Mouse (Mus musculus) CD4-positive helper T cell, adult 2 months (primary cell): ENCODE results near the gene Igf2r.

Experiments
- DNase-seq: peaks from one replicate; pipeline ENCODE4 v3.0.0-alpha.2; 2012; ENCODE audit warnings: low read depth, missing footprints, low spot score

Gene Igf2r

DNA sequence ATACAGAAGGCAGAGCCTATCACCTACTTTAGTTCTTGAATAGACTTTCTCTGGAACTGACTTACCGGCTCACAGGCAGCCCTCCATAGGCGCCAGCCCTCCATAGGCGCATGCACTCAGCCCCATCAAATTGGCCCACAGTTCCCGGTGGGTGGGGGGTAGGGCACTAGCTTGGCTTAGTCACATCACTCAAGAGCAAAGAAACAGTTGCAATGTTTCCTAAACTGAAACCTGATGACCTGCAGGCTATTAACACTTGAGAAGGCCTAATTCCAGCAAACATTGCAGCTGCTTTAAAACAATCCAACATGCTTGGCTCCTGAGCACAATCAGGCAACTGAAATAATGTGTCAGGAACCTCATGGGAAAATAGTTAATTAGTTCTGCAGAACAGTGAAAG is 18.2 kb downstream of the Igf2r start:
- DNase-seq = no peak

DNA sequence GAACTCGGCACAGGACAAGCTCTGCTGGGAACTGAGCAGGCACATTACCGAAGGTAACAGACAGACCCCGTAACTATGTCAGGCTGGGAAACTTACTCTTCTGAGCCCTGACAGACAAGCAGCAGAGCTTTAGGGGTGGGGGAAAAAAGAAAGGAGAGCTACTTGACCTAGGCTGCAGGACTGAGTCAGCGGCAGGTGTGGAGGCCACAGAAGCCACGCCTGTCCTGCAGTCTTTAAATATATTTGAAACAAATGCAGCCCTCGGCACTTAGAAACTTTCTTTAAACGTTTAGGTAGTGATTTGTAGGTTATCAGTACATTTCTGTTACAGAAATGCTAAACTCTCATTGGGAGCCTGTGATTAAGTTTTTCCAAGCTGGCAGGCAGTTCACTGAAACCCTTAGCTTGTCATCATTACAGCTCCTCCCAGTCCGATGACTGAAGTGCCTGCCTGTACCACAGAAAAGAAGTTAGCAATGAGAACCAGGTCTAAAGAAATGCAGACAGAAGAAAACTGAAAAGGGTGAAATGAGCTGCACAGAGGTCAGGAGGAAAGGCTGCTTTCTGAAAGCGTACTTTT is 18.8 kb downstream of the Igf2r start:
- peak; percentile 24 for DNase-seq

DNA sequence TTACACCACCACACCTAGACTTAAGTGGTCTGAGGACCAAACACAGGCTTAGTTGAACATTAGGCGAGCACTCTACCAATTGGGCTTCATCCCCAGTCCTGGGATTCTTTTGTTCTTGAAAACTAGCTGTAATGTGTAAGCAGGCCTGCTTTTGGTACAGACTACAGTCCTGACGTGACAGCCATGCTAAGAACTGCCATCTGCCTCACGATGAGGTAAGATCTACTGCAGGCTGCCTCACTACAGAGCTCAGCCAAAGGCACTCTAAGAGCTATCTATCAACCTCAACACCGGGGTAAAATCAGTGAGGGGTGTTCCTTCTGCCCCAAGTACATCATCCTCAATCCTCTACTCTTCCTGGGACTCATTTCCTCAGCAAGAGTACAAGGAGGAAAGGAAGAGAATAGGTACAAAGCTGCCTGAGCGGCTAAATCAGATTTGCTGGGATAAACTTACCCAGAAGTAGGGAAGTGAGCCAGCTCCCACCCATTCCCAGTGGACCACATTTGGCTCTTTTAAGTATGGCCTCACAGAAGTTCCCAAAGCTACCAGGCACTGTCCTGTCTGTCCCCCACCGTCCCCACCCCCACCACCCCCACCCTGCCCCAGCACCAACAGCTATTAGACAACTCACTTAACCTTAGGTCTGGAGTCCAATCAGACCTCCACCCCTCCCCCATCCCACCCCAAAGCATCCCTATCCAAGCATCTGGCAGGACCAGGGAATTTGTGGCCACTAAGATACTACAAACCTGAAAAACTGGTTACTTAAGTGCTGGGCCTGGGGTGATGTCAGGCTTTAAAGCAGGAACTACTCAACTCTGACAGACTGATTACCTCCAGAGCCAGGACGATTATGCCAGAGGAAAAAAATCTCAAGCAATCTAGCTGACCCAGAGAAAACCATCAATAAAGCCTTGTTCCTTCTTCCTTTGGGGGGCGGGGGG is 19.8 kb downstream of the Igf2r start:
- DNase-seq = no peak

DNA sequence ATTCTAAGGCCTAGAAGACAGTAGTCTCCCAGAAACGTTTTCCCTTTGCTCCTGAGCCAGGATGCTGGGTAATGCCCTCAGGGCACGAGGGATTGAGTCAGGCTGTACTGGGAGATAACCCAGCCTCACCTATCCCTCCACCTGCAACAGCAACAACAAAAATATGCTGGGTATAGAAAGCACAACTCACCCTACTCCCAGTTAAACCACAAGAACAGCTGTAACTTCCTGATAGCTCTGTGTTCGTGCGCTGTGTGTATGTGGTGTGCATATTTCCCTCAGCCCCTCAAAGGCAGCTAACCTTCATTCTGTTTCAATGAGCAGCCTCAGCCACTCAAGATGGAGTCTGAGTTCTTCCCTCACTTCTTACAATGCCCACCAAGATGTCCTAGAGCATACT is 23.7 kb downstream of the Igf2r start:
- peak; percentile 45 for DNase-seq

DNA sequence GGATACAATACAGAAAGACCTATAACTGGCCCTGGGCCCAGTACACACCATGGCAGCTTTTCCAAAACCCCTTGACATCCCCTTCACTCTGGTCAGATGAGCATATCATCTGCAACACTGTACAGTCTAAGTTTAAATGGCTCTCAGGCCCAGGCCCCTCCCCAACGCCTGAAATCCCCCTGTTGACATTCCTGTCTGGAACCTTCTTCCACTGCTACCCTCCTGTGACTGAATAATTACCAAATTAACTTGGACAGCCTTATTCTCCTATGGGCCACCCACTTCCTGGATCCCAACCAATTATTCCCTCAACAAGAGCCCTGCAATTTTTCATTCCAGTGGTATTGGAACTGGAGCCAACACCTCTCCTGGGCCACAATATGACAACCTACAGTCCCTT is 25.4 kb downstream of the Igf2r start:
- DNase-seq = no peak

DNA sequence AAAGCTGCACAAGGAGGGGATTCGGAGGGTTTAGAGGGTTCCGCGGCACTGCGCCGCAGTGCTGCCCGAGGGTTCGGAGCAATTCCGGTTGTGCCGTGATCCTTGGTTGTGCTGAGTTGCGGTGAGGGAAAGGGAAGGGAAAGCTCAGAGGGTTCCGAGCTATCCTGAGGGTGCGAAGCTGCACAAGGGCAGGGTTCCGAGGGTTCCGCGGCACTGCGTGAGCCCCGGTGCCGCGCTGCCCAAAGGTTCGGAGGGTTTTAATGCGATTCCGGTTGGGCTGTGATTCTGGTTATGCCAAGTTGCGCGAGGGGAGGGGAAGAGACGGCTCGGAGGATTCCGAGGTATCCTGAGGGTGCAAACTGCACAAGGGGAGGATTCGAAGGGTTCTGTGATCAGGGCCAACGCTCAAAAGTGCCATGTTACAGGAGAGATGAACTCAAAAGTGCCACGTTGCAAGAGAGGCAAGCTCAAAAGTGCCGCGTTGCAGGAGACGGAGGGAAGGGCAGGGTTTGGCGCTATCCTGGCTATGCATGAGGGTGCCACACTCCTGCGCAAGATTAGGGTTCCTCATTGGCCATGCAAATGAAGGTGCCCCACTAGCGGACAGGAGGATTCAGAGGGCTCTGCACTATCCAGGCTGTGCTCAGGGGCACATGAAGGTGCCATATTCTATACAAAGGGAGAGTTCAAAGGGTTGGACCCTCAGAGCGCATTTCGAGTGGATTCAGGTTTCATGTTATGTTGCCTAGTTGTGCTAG is 27.1 kb downstream of the Igf2r start:
- no peak for DNase-seq

DNA sequence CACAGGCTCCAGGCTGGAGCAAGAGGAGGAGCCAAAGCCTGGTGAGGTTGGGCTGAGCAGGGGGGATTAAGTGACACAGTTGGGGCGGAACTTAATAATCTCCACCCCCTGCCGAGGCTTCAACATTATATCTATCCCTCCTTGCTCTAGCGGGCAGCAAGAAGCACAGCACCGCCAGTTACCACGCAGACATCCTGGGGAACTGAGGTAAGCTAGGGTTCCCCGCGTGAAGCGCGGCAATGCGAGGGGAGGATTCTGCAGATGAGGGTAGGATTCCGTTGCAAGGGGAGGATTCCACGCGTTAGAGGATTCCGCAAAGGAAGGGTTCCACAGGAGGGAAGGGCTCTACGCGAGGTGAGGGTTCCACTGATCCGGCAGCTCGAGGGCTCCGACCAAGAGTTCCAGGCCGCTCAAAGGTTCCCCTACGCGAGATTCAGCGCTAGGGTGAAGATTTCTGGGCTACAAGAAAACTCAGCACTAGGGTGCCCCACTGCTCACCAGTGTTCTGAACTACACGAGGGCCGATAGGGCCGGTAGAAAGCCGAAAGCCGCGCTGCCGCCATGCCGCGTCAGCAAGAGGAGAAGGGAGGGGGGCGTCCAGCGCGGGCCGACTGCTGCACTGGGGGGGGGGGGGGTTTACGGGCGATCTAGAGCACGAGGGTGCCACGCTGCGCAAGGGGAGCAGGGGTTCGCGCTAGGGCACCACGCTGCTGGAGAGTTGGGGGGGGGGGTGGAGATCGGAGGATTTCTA is 28.1 kb downstream of the Igf2r start:
- DNase-seq = peak; percentile 67

DNA sequence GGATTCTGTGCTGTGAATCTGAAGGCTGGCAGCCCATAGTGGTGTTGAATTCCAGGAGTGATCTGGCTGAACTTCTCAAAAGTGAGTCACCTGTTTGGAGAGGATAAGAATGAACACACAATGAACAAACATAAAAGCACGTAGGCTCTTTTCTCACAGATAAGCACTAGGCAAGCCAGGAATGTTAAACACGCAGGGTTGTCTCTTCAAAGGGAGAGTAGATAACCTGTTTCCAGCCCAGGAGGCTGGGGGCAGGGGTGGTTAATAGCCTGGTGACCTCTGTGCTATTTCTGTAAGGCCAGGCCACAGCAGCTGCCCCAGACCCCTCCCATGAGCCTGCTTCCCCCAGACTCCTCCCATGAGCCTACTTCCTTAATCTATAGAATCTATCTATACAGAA is 29.1 kb downstream of the Igf2r start:
- no peak for DNase-seq

DNA sequence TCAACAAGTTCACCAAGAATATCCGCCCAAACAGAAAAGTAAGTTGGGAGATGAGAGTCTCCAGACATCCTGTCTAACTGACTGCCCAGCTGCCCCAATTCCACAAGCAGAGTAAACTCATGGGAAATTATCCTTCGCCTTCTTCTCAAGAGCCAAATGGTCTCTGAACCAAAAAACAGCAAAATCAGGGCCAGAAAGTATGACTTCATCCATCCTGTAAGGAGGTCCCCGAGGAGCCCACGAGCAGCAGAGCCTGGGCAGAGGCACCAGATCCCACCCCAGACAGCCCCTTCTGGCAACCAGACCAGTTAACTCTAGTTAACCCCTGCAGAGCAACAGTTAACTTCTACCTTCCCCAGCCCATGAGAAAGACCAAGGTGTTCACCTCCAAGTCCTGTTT is 29.9 kb downstream of the Igf2r start:
- DNase-seq = no peak

DNA sequence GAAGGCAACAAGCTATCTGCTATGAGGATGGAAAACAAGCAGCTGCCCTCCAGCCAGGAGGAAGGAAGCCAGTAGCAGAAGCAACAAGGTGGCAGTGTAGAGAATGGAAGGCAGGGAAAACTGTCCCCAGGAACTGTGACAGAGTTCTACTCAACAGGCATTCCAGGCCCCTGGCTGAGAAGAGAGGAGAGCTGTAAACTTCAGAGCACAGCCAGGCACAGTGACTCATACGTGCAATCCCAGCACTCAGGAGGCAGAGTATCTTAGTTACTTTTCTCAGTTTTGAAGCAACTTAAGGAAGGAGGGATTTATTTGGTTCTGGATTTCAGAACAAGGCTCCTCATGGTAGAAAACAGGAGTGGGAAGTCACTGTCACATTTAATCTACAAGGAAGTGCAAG is 31.5 kb downstream of the Igf2r start:
- no peak for DNase-seq

DNA sequence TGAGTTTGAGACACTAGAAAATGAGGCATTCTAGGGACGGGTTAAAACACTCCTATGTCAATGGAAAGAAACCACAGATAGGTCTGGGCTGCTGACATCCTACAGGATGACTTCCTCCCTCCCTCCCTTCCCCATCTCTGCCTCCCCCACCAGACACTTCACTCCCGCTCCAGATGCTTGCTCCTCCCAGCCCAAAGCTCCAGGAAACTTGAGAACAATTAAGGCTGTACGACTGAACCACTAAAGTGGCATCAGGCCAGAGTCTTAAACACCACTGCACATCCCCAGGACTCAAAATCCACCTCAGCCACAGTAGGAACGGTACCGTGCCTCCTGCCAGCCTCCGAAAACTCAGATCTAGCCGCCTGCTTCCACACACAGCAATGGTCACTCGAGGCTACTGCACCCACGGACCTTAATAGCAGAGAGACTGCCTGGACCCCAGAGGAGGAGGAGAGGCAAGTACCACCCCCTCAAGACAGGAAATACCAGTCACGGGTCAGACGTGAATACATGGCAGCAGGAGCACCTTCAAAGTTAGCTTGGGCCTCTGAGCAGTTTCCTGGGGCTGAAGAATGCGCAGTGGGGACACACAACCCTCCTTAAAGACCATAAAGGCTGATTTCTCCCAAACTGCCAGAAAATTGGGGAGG is 35.1 kb downstream of the Igf2r start:
- DNase-seq = no peak

DNA sequence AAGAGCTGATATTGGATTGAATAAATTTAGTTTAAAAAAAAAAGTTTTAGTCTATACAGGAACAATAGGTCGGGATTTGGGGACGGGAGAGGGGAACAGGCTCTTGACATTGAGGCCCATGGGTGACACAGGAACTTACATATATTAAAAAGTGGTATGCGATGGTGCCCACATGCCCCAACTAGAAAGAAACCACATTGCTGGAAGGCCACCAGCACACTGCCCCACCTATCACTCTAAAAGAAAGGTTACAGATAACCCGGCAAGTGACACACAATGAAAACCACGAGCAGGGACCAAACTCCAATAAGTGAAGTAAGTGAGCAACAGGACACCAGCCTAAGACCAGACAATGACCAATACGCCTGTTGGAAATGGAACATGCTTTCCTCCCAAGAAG is 36.3 kb downstream of the Igf2r start:
- DNase-seq = no peak

DNA sequence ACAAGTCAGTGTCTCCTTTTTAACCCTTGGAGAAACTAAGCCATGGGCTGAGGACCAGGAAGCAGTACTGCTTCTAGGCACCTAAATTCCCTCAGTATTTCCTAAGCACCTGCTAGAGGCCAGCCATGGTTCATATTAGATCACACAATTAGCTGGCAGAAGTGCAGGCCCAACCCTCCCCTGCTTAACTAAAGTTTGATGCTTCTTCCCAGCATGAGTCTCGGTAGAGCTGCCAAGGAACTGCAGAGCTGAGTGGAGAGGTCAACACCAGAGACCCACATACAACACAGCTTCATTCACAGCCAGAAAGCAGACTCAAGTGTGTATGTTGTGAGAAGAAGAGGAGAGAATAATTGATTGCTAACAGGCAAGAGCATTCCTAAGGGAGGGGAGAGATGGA is 40.9 kb downstream of the Igf2r start:
- DNase-seq = no peak

DNA sequence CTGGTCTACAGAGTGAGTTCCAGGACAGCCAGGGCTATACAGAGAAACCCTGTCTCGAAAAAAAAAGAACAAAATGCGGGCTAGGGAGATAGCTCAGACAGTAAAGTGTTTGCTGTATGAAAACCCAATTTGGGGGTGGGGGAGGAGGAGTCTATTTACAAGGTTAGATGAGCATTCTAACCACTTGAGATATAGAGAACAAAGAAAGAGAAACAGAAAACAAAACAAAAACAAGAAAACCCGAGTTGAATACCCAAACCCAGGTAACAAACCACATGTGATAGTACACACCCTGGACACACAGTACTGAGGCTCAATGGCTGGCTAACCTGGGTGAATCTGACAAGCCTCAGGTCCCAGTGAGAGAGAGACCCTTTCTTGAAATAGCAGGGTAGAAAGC is 41.7 kb downstream of the Igf2r start:
- DNase-seq = peak; percentile 17

DNA sequence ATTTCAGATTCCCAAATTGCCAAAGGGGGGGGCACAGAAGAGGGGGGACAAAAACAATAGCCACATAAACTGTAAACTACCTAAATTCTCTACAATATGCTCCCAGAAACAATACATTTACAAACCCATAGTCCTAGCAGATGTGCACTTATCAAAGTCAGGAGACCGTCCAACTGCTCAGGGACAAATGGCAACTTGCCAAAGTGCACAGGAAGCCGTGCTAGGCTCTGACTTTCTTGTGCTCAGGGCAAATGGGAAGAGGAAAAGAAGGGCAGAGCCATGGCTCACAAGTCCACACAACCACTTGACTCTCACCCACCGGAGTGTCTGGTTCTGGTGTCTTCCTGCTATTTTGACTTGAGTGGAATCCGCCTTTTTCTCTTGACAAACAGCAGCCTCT is 43.6 kb downstream of the Igf2r start:
- DNase-seq = no peak

DNA sequence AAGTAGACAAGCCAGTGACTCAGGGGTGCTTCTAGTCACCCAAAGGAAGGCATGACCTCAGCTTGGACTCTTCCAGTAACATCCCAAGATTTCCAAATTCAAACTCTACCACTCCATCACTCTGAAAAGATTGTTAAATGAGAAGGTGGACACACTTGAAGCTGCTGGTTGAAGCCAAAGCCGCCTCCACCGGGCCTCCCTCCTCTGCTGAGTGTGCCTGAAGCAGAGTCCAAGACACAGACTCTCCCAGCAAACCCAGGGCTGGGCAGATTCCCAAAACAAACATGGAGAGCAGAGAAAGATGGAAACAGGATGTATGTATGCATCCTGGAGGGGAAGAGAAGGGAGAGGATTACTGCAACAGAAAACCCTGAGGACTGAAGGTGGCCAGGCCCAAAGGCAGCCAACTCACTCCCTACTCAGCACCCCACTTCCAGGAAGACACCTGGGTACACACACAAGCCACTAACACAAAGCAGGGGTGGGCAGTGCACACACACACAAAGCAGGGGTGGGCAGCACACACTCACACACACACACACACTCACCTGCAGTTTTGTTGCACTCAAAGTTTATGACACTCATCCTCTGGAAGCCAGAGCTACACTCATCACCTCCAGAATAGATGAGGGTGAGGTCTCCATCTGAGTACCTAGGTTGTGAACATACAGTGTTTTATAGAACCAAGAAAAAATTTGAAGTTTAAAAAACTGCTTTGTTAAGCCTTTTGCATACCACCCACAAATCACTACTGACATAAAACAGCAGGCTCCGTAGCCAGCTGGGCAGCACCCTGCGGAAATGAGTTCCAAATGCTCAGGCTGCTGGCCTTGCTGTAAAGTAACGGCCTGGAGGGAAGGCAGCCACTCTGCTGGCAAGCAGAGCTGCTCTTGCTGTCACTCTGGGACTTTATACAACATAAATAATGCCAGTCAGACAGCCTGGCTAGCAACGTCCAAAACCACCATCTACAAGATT is 44.4 kb downstream of the Igf2r start:
- DNase-seq = no peak

DNA sequence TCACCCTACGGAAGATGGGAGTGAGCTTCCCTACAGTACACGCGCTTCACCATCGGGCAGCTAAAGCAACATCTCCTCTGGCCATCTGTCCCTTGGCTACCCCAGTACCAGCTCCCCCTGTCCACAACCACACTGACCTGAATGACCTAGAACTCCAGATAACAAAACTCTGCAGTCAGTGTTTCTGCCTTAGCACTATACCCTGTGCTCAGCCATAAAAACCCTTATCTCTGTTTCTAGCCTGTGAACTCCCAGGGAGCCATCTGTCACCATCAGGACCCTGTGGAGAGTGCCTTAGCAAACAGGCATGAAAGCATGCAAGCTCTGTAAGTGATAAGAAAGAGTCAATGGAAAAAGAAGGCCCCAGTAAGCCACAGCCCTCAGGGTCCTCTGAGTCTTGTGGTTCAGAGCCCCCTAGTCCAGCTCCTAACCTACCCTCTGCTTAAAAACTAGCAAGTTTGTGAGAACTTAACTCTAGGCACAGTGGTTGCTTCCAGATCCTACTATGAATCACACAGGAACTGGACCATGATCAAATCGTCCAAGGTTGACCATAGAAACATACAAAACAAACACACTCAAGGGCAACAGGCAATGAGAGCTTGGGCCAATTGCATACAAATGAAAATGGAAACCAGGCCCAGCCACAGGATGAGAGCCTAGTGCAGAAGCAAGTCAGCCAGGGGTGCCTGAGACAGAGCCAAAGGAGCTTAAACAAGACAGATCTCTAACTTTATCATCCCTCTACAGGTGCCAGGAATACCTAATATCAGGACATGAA is 45.3 kb downstream of the Igf2r start:
- DNase-seq = no peak

DNA sequence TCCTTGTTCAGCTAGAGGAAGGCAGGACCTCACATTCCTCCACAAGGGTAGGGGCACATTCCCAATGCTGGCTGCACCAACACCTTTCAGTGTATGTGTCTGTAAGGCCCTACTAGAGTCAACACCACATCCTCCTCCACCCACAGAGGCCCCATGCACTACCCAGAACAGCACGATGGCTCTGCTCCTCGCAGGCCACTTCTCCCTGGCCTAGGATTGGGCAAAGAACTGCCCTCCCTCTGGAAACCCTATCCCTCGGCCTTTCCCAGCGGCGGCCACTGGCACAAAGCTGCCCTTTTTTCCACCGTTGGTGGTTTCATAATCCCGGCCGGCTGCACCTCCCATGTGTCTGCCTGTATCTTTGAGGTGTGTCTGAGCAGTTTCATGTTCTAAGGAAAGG is 46.8 kb downstream of the Igf2r start:
- DNase-seq = no peak

DNA sequence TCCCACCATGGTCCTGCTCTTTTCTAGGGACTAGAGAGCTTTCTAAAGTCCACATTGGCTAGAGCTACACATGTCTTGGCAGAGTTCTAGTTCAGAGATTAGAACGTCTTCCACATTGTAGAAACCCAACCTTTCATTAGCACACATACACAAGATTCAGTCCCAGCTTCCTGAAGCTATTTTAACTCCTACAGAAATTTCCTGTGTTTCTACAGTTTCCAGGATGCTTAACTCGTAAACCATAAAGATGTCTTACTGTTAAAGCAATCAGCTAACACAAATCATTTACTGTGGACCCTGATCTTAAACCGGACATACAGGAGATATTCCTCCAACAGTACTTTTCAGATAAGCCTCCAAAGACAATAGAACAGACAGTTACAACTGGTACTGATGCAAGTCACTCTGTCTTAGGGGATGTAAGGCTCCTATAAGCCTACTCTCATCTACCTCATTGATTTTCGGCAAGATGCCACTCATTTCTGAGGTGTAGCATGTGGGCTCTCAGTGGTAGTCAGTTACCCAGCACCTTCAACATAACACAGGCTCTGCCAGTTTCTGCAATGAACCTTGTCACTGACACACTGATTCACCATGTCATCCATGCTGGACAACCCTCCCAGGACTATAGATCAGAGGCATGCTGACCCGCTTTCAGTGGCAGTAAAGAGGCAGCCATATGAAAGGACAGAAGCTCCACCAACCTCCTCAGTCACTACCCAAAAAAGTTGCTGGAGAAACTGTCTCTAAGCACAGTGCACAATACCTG is 48.2 kb downstream of the Igf2r start:
- no peak for DNase-seq
